Mouse (Mus musculus) liver, embryonic 15.5 days (tissue): Measurements from ENCODE around the gene Gpr18. TPM values are rescaled to one million over a fixed set of nuclear protein-coding genes. Genes with fewer than 3 reads are reported as not detected.
"Not testable (repeated sequence)": the region's sequence is repeated elsewhere in the genome, so short reads cannot be mapped to it uniquely, and the experiment has no call there.

Experiments used
- ATAC-seq: fragments of 200-750 bp; cut with Nextera tagmentation; 2 replicates; pipeline ENCODE4 v1.8.0; 2017; ENCODE audit warnings: moderate number of reproducible peaks, mild to moderate bottlenecking, moderate library complexity; ENCODE audit not compliant: insufficient read depth
- H3K27ac ChIP-seq: fragments of 300-500 bp; sonication (generic); replicated peaks from 2 replicates; pipeline ENCODE4 v1.5.1; 2015; ENCODE audit warnings: mild to moderate bottlenecking, inconsistent platforms
- H3K27me3 ChIP-seq: fragments of 300-500 bp; sonication (generic); 2 replicates; pipeline ENCODE4 v1.6.1; 2015; ENCODE audit warnings: mild to moderate bottlenecking, inconsistent platforms
- H3K36me3 ChIP-seq: fragments of 300-500 bp; sonication (generic); replicated peaks from 2 replicates; pipeline ENCODE4 v1.6.1; 2015; ENCODE audit warnings: moderate library complexity, mild to moderate bottlenecking, inconsistent platforms
- H3K4me1 ChIP-seq: fragments of 300-500 bp; sonication (generic); replicated peaks from 2 replicates; pipeline ENCODE4 v1.6.1; 2015; ENCODE audit warnings: inconsistent platforms
- H3K4me2 ChIP-seq: fragments of 300-500 bp; sonication (generic); 2 replicates; pipeline ENCODE4 v1.6.1; 2015; ENCODE audit warnings: moderate library complexity, mild to moderate bottlenecking, inconsistent platforms
- H3K4me3 ChIP-seq: fragments of 300-500 bp; sonication (generic); replicated peaks from 2 replicates; pipeline ENCODE4 v1.5.1; 2015; ENCODE audit warnings: mild to moderate bottlenecking, inconsistent platforms
- H3K9ac ChIP-seq: fragments of 300-500 bp; sonication (generic); 2 replicates; pipeline ENCODE4 v1.6.1; 2015; ENCODE audit warnings: moderate library complexity, mild to moderate bottlenecking, inconsistent platforms
- H3K9me3 ChIP-seq: fragments of 300-500 bp; sonication (generic); replicated peaks from 2 replicates; pipeline ENCODE4 v1.6.1; 2016; ENCODE audit warnings: inconsistent platforms
- WGBS: fragments of 180-500 bp; shearing (Covaris S2); methylation state at CpG from one replicate; pipeline ENCODE4 v1.1.7; 2015; ENCODE audit warnings: mixed read lengths; ENCODE audit not compliant: insufficient replicate concordance; 5-methylcytosine and 5-hydroxymethylcytosine counted together
- polyA plus RNA-seq: library from polyadenylated mRNA; unstranded; fragments of >200 nt; fragmentation: Nextera tagmentation; extraction: Ambion mirVana; gene quantifications from 2 replicates; pipeline ENCODE4 v1.2.1, GENCODE M21; 2015

The Gpr18 gene
- polyA plus RNA-seq, 1 experiment from 2014 or later: 0.13 TPM

- H3K9ac ChIP-seq: no peak overlapping the region
- WGBS: 78% methylated on average over 7 of the region's 7 CpGs
- H3K9me3 ChIP-seq: no peaks in the 10 kb centered on the region
- peaks cover 7% of the 10 kb centered on the region; the same call in 1 of the 2 replicates for H3K36me3 ChIP-seq
- H3K27ac ChIP-seq: no peak overlapping the region
- H3K4me1 ChIP-seq: peaks cover 54% of the 10 kb centered on the region
- H3K4me3 ChIP-seq: no peak overlapping the region
- H3K27me3 ChIP-seq: no peaks in the 10 kb centered on the region
- no peak for ATAC-seq
- H3K4me2 ChIP-seq: no peak overlapping the region
These were observed 34.4 kb downstream of the Gpr18 start for GRCm38 (mm10) chr14:121881211-121881610.

DNA sequence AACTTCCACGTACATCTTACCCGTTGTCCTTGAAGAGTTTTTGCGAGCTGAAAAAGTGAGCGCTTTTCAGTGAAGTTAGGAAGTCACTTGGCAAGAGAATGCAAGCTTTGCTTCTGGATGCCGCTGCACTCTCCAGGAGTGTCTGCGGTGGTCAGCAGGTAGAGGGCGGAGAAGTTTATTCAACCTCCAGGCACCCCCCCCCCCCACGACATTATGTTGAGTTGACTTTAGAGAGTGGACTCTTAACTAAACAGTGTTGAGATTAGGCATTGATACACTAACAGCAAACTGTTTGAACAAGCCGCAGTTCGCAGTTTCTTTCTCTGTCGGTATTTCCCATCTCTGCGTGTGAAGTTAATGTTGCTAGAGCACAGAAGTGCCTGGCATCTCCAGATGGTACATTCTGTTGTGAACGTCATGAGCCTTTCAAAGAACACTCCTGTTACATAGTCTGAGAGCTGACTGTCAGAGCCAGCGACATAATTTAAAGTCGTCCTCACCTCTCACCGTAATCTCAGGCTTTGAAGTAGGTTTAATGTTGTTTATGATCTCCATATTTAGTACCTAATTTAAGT lies 36.2 kb downstream of the Gpr18 start:
- 18% methylated on average over 16 of the region's 16 CpGs for WGBS
- 0 out of 2 replicates have a peak overlapping the region, but pooled peaks have one; percentile 90 for H3K27ac ChIP-seq
- H3K9me3 ChIP-seq: no peaks in the 10 kb centered on the region
- H3K4me3 ChIP-seq: peak overlapping the region; percentile 88
- H3K36me3 ChIP-seq: no peaks in the 10 kb centered on the region
- peak overlapping the region; percentile 82 for H3K4me2 ChIP-seq
- H3K27me3 ChIP-seq: no peaks in the 10 kb centered on the region
- H3K4me1 ChIP-seq: peaks cover 42% of the 10 kb centered on the region
- ATAC-seq: no peak
- H3K9ac ChIP-seq: peak overlapping the region; percentile 91

DNA sequence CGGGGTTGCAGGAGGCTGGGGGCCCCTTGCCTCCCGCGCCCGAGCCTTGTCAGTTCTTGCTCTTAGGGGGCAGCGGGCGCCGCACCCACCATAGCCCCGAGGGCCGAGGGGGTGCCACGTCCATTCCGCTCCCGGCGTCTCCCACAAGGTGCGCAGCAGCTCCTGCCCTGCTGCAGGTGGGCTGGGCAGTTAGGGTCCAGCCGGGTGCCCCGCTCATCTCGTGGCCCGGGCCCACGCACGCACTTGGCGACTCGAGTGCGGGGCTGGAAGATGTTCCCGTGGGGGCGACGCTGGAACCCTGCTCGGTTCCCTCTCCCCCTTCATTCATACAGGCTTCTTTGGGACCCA lies 36.7 kb downstream of the Gpr18 start:
- Histone ChIP-seq H3K27me3 (no peaks in the 10 kb centered on the region), H3K9me3 (no peaks in the 10 kb centered on the region), H3K4me1 (peaks cover 37% of the 10 kb centered on the region), H3K4me3 (peak overlapping the region; percentile 88), H3K36me3 (no peaks in the 10 kb centered on the region), H3K27ac (peak overlapping the region; percentile 90), H3K9ac (peak overlapping the region; percentile 91), H3K4me2 (peak overlapping the region; percentile 82)
- WGBS: 0% methylated on average over 27 of the region's 27 CpGs
- peak; percentile 38 for ATAC-seq

- H3K9me3 ChIP-seq: no peaks in the 10 kb centered on the region
- no peaks in the 10 kb centered on the region for H3K36me3 ChIP-seq
- peak within 1 kb of the TSS; percentile 88 for H3K4me3 ChIP-seq
- peaks cover 33% of the 10 kb centered on the region for H3K4me1 ChIP-seq
- H3K27me3 ChIP-seq: no peaks in the 10 kb centered on the region
- peak within 1 kb of the TSS; percentile 90 for H3K27ac ChIP-seq
- ATAC-seq: peak; percentile 95
- peak within 1 kb of the TSS; percentile 82 for H3K4me2 ChIP-seq
- under 1% methylated on average over 61 of the region's 61 CpGs for WGBS
- peak within 1 kb of the TSS; percentile 91 for H3K9ac ChIP-seq
These were observed 37.3 kb downstream of the Gpr18 start, which contains the start of gene Ubac2 for GRCm38 (mm10) chr14:121878176-121878858. Ubac2 (plus strand) TSS chr14:121878620.

GRCm38 (mm10) chr14:121877640-121878039 lies 37.9 kb downstream of the Gpr18 start:
- H3K9ac ChIP-seq: peak overlapping the region; percentile 91
- no peaks in the 10 kb centered on the region for H3K36me3 ChIP-seq
- ATAC-seq: no peak
- no peaks in the 10 kb centered on the region for H3K9me3 ChIP-seq
- WGBS: 30% methylated on average over 8 of the region's 8 CpGs
- no peaks in the 10 kb centered on the region for H3K27me3 ChIP-seq
- H3K4me2 ChIP-seq: peak overlapping the region; percentile 82
- peak overlapping the region; percentile 88 for H3K4me3 ChIP-seq
- peaks cover 28% of the 10 kb centered on the region for H3K4me1 ChIP-seq
- H3K27ac ChIP-seq: peak overlapping the region; percentile 90; the same call in 1 of the 2 replicates

DNA sequence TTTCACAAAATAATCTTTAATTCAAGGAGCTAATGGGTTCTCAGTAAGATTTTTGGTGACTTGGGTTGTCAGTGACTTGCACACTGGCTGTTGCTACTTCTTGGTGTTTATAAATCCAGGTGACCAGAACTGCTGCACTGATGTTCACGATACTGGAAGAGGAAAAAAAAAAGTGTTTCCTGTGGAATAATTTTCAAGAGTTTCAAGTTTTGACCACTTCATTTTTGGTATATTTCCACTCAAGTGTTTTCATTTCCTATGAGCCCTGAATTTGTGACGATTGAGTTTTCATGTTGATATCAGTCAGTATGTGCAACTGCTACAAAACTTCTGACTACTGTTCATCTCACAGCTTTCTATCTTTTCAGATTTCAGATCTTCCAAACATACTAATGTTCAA lies 38.7 kb downstream of the Gpr18 start:
- no peaks in the 10 kb centered on the region for H3K36me3 ChIP-seq
- no peak overlapping the region for H3K4me2 ChIP-seq
- H3K27ac ChIP-seq: no peak overlapping the region
- no peaks in the 10 kb centered on the region for H3K27me3 ChIP-seq
- ATAC-seq: no peak
- H3K9me3 ChIP-seq: no peaks in the 10 kb centered on the region
- WGBS: 61% methylated on average over 2 of the region's 2 CpGs
- H3K9ac ChIP-seq: no peak overlapping the region
- H3K4me1 ChIP-seq: peaks cover 26% of the 10 kb centered on the region
- no peak overlapping the region for H3K4me3 ChIP-seq

- H3K9me3 ChIP-seq, H3K9ac ChIP-seq, H3K4me2 ChIP-seq, ATAC-seq, H3K27me3 ChIP-seq, H3K4me3 ChIP-seq, H3K36me3 ChIP-seq, H3K27ac ChIP-seq: not testable (repeated sequence)
- H3K4me1 ChIP-seq: peaks cover 26% of the 10 kb centered on the region
- 43% methylated on average over 2 of the region's 2 CpGs for WGBS
These were observed 39.4 kb downstream of the Gpr18 start for GRCm38 (mm10) chr14:121876190-121876589.

GRCm38 (mm10) chr14:121873646-121874045 lies 41.9 kb downstream of the Gpr18 start:
- 44% methylated on average over 4 of the region's 4 CpGs for WGBS
- no peak overlapping the region for H3K27ac ChIP-seq
- no peak for ATAC-seq

GRCm38 (mm10) chr14:121873172-121873571 lies 42.4 kb downstream of the Gpr18 start:
- ATAC-seq: no peak
- peaks cover 8% of the 10 kb centered on the region for H3K4me1 ChIP-seq
- 50% methylated on average over 2 of the region's 2 CpGs for WGBS

More at GRCm38 (mm10) chr14:121873646-121874045, 41.9 kb downstream of the Gpr18 start:
- Histone ChIP-seq H3K9me3 (no peaks in the 10 kb centered on the region), H3K4me3 (no peak overlapping the region), H3K36me3 (no peaks in the 10 kb centered on the region), H3K4me2 (no peak overlapping the region), H3K9ac (no peak overlapping the region), H3K27me3 (no peaks in the 10 kb centered on the region), H3K4me1 (peaks cover 8% of the 10 kb centered on the region)

DNA sequence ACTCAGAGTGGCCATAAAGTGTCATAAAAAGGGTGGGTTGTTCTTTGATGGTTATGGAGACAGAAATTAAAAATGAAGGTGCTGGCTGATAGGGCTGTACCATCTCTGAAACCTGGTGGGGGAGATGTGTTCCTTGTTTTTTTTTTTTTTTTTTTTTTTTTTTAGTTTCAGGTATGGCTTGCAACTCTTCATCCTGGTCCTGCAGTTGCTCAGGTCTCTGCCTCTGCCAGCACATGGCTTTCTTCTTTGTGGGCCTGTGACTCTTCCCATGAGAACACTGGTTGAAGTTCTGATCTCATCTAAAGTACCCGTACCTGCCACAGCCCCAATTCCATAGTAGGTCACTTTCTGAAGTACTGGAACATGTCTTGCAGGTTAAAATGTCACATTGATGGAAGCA lies 42.8 kb downstream of the Gpr18 start:
- Histone ChIP-seq H3K36me3 (no peaks in the 10 kb centered on the region), H3K4me2 (no peak overlapping the region), H3K4me3 (no peak overlapping the region), H3K27me3 (no peaks in the 10 kb centered on the region), H3K27ac (no peak overlapping the region), H3K9me3 (no peaks in the 10 kb centered on the region), H3K9ac (no peak overlapping the region), H3K4me1 (peaks cover 4% of the 10 kb centered on the region)
- no peak for ATAC-seq
- whole genome bisulfite sequencing: 70% methylated on average over 1 of the region's 1 CpGs

More at GRCm38 (mm10) chr14:121873172-121873571, 42.4 kb downstream of the Gpr18 start:
- Histone ChIP-seq H3K36me3 (no peaks in the 10 kb centered on the region), H3K4me3 (no peak overlapping the region), H3K9ac (no peak overlapping the region), H3K27me3 (no peaks in the 10 kb centered on the region), H3K27ac (no peak overlapping the region), H3K4me2 (no peak overlapping the region), H3K9me3 (no peaks in the 10 kb centered on the region)

- Histone ChIP-seq H3K27me3 (no peaks in the 10 kb centered on the region), H3K27ac (no peak overlapping the region), H3K9ac (no peak overlapping the region), H3K4me2 (no peak overlapping the region), H3K4me3 (no peak overlapping the region), H3K4me1 (no peaks in the 10 kb centered on the region), H3K36me3 (no peaks in the 10 kb centered on the region), H3K9me3 (no peaks in the 10 kb centered on the region)
- WGBS: 61% methylated on average over 1 of the region's 1 CpGs
- no peak for ATAC-seq
These were observed 46.5 kb downstream of the Gpr18 start for GRCm38 (mm10) chr14:121869111-121869510.
